Mouse (Mus musculus) embryo, embryonic 9.5 days (tissue): ENCODE results near the gene Lmna.

ENCODE experiments used
- DNase-seq: peaks from one replicate; pipeline ENCODE4 v3.0.0-alpha.2; 2017; ENCODE audit errors: extremely low spot score

Lmna gene

DNA sequence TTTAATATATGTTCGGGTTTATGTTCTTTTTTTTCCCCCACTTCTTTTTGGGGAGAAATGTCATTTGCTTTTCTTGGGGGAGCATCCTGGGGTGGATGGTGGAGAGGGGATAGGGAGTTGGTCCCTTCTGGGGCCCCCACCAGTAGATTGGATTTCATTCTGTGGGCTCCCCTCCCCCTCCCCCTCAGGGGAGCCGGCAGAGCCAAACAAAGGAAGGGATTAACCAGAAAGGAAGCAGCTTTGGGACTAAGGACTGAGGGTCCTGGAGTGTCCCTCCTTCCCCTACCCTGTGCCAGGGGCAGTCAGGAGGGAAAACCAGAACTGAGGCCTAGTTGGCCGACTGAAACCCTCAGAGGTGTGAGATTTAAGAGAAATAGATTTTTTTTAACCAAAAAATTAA, 29.6 kb upstream of the Lmna start:
- peak; percentile 54 for DNase-seq

DNA sequence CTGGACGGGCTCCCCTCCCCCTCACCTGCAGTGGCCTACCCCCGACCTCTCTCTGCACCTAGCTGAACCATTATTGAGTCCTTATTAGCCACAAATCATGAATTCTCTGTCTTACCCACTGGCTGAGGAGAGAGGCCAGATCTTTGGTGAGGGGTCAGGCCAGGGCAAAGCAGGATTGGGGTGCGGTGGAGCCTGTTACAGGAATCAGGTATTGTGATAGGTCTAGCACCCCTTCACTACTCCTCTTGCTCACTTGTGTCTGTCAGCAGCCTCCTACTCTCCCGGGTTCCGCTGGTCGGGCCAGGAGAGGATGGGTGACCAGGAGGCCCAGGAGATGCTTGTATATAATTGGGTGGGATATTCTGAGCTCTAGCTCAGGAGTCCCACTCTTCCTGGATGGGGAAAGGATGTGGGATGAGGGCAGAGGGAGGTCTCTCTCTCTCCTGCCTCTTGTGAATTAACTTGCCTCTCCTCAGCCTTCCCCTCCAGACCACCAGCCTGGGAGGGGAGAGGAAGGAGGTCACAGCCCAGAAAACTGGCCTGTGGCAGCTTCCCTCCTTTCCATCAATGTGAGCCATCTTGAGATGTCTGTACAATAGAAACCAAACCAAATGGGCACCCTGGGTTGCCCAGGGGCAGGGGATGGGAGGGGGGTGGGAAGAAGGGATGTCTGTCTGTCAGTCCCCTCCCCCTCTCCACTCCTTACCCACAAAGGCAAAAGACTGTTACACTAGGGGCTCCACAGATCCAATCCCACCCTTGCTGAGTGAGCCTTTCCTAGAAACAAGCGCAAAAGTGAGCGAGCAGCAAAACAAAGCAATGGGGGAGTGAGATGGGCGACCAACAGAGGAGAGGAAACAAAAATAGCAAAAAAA, 28.8 kb upstream of the Lmna start:
- peak; percentile 48 for DNase-seq

DNA sequence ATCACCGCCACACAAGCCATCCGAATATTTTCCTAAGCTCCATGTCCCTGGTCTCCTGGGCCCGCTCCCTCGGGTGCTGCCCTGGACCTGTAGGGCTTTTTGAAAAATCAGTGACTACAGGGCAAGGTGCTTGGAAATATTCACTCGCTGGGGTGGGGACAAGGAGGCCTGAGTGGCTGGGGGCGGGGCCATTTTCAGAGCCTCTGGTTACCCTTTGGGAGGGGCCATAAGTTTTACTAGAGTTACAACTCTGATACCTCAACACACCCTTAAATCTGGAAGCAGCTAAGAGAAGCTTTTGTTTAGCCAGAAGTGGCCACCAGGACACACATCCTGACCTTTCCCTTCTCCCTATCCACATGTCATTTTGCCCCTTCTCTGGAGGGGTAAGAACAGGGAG, 27.4 kb upstream of the Lmna start:
- no peak for DNase-seq

DNA sequence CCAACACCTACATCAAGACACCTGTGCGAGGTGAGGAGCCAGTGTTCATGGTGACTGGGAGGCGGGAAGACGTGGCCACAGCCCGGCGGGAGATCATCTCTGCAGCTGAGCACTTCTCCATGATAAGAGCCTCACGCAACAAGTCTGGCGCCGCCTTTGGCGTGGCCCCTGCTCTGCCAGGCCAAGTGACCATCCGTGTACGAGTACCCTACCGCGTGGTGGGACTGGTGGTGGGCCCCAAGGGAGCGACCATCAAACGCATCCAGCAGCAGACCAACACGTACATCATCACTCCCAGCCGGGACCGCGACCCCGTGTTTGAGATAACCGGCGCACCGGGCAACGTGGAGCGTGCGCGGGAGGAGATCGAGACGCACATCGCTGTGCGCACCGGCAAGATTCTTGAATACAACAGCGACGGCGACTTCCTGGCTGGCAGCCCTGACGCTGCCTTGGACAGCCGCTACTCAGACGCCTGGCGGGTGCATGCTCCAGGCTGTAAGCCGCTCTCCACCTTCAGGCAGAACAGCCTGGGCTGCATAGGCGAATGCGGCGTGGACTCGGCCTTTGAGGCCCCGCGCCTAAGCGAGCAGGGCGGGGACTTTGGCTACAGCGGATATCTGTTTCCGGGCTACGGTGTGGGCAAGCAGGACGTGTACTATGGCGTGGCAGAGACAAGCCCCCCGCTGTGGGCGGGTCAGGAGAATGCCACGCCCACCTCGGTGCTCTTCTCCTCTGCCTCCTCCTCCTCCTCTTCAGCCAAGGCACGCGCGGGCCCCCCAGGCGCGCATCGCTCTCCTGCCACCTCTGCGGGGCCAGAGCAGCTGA, 26.6 kb upstream of the Lmna start:
- peak; percentile 79 for DNase-seq

DNA sequence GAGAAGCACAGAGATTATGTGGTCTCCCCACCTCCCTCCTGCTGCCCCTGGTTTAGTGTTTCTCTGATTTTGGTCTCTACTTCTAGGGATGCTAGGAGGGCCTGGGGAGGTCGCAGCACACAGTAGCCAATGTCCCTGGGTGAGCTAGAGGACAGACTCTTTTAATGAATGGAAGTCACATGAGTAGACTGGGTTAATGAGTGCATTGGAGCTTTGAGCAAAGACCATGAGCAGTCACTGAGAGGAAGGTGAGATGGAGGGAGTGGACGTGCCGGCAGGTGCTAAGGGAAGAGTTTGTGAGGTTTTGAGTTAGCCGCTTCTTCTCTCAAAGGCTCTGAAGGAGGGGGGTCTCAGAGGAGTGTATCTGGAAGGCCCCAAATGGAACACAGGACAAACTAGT, 25.8 kb upstream of the Lmna start:
- DNase-seq: no peak

DNA sequence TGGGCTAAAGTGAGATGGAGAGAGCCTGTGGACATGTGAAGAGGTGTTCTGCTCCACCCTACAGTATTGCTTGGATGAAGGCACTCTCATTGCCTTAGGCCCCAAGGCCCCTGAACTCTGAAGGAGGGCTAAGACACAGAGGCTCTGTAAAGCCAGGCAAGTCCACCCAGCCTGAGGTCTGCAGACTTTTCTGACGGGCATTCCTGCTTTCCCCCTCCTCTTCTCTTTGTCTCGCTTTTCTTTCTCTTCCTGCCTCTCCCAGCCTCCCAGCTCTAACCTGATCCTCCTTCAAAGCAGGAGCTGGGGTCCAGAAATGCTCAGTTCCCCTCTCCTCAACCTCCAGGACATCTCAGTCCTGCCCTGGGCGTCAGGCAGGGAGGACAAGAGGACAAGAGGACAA, 25.2 kb upstream of the Lmna start:
- no peak for DNase-seq

DNA sequence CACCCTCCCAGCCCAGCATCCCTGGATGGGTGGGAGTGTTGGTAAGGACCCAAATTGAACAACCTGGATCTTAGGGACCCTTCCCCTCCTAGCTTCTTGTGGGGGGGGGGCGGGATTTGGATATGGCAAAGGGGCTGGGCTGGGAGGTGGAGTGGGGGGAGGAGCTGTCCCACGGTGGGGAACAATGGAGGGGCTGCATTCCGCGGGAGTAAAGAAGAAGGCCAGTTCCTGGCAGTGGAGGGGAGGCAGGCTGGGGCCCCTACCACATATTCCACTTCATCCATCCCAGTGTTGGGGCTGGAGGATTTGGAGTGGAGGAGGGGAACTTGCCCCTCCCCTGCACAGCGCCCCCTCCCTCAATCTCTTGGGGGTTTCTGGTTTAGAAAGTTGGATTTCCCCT, 23.9 kb upstream of the Lmna start:
- DNase-seq: no peak

DNA sequence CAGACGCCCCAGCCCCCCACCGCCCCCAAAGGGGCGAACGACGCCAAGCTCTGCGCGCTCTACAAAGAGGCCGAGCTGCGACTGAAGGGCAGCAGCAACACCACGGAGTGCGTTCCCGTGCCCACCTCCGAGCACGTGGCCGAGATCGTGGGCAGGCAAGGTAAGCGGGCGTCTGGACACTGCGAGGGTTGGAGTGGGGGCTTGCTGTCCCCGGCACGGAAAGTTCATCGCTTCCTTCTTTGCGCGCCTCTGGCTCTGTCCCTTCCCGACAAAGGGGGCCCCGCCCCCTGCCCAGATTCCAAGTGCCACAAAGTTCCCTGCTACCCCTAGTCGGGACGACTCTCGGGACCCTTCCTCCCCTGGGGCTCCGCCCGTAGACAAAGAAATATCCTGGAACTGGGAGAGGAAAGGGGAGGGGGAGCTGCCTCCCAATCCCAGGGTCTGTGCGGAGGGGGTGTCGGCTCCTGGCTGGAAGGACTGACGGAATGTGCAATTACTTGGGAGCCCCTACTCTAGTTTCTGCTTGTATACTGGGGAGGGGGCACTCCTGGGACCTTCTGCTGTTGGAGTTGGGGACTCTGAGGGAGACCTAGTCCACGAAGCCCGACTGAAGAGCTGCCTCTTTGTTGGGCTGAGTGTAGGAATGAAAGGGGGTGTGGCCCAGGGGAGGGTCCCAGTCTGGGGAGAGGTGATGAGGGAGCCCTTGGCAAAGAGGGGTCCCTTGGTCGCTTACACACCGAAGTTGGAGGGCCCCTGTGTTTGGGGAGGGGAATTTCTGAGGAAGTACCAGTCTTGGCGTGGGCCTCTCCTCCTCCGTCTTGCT, 23.1 kb upstream of the Lmna start:
- DNase-seq: peak; percentile 81

DNA sequence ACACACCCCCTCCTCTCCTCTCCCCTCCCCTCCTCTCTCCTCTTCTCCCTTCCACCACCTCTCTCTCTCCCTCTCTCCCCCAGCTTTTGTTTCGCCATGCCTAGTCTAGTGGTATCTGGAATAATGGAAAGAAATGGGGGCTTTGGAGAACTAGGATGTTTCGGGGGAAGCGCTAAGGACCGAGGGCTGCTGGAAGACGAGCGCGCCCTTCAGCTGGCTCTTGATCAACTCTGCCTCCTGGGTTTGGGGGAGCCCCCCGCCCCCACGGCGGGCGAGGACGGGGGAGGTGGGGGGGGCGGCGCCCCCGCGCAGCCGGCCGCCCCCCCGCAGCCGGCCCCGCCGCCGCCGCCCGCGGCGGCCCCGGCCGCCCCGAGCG, 22.5 kb upstream of the Lmna start, which contains the start of gene Mex3a:
Gene Mex3a, plus strand, starts transcription at position 97 of the 376 bp plus-strand sequence.
- no peak for DNase-seq

DNA sequence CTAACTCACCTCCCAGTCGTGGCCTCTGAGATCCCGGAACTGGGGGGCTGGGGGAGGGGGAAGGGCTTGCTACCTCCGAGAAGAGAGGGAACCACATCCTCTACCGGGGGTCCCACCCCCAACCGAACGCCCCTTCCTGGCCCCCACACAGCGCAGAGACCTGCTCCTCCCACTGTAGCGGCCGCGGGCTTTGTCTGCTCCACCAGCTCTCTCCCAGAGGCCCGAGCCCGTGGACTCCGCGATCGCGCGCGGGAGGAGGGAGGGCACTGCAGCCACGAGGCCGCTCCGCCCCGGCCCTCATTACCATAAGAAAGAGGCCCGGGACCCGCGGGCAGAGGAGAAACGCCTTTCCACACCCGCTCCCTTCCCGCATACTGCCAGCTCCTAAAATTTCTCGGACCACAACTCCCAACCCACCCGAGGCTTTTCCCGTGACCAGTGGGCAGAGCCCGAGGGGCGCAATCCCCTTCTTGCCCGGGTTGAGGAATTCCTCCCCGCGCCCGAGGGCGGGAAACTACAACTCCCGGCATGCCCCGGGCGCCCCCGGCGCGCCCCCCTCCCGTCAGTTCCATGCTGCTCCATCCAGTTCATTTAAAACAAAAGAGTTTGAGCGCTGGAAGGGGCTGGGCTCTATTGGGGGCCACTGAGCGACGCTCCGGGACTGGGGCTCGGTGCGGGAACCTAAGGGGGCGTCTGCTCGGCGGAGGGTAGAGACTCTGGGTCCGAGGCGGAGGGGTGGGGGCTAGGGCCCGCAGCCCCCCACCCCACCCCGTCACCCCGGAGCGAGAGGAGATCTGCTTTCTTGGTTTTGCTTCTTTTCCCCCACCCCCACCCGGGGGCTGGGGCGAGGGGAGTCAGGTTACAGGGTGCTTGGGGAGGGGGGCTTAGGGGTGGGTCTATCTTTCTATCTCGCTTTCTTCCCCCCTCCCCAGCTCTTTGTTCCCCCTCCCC, 21.9 kb upstream of the Lmna start:
- peak; percentile 96 for DNase-seq

DNA sequence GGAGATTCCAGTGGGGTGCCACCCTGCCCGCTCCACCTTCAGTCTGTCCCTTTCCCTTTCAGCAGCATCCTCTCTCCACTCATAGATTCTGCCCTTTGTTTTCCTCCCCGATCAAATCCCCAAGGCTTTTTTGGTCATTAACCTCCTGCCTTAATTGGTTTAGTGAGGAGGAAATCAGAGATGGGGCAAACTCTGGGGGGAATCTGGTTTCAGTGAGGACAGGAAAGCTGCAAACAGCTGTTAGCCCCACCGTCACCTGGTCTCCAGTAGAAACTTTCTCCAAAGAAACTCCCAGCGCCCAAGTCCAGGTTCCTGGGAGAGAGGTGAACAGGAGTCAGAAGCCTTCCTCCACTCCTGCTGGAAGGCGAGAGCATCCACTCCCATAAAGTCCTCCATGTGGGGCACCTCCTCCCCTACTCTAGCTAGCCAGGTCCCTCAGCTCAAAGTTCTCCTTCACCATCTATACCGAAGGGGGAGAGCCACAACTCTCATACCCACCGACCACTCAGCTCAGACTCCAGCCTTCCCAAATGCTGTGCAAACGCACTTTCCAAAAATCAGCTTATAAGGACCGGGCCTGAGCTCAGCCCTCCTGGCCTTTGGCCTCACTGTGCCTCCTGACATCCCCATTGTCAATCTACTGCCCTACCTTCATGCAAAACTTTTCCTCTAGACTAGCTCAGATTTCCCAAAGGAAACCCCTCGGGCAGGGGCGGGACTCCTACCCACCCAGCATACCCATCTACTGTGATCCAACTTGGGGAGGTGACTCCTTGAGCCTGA, 20.5 kb upstream of the Lmna start:
- no peak for DNase-seq

DNA sequence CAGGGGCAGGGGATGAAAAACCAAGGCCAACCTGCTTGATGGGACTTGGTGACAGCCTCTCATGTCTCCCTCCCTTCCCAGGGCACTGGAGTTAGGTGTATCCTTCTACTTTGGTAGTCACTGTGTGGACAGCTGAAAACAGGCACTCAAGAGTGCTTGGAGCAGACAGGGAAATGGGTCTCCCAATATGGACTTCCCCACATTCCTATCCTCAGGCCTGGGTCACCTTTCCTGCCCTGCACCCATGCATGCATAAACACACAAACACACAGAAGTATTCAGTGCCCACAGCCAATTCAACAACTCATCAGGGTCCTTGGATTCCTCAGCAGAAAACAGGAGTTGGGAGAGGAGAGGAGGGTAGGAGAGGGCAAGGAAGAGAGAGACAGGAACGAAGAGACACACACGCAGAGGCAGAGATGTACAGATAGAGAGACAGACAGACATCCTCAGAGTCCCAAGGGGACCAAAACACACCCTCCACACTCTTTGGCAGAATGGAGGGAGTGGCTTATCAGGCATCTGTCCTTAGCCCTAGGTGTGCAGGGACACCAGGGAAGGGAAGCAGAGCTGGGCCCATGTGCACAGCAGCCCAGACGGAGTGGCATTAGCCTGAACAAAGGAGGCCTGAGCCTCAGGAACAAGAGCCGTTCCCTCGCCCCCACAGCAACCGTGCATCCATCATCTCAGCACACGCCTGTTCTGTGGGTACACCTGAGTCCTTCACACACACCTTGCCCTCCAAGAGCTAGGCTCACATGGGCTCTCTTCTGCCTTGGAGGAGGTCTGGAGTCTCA, 19.6 kb upstream of the Lmna start:
- no peak for DNase-seq

DNA sequence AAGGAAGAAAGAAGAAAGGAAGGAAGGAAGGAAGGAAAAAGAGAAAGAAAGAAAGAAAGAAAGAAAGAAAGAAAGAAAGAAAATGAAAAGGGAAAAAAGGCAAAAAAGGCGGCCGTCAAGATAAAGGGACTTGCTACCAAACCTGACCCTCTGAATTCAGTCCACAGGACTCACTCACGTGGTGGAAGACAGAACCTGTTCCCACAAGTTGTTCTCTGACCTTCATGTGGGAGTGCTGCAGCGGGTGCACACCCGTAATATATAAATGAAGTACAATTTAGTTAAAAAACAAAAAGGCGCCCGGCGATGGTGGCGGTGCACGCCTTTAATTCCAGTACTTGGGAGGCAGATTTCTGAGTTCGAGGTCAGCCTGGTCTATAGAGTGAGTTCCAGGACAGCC, 18.9 kb upstream of the Lmna start:
- DNase-seq: no peak

DNA sequence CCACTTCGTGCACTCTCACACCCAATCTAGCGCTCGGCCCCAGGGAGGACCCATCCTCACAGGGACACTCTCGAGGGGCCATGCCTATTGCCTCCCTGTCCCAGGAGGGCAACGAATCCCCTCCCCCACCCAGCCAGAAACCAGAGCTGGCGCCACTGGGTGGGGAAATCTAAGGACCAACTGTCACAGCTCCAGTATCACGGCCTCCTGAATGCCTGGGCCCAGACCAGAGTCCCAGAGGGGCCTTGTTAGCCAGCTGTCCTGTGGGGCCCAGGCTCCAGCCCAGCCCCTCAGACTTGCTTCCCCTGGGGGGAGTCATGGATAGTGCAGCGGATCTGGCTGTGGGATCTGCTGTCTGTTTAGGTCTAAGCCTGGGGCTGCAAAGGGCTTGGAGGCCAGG, 17.8 kb upstream of the Lmna start:
- no peak for DNase-seq

DNA sequence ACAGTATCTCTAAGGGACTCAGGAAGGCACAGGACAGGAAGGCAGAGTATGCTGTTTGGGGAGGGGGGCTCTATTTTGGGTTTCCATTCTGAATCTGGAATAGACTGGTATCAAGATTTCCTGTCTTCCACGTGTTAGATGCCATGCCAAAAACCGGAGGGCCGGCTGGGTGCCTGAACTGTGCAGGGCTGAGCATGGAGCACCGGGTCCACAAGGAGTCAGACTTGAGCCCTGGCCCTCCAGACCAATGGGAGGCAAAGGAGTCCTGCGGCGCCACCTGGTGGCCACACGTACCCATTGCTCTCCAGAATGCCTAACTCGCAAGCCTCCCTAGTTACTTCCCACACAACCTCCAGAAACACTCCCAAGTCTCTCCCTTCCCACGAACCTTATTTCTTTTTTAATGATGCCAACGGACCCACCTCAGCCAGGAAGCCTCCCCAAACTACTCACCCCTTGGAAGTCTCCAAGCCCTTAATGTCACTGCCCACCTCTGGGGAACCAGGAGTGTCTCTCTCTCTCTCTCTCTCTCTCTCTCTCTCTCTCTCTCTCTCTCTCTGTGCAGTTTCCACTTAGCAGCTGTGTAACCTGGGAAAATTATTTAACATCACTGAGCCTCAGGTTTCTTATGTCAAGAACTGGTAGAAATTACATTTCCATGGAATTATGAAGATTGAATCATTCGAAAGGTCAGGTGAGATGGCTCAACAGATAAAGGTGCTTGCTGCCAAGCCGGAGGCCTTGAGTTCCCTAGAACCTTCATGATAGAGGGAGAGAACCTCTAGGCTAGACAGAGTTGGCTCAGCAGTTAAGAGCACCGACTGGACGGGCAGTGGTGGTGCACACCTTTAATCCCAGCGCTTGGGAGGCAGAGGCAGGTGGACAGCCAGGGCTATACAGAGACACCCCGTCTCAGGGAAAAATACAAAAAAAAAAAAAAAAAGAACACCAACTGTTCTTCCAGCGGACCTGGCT, 16.7 kb upstream of the Lmna start:
- DNase-seq: peak; percentile 88

DNA sequence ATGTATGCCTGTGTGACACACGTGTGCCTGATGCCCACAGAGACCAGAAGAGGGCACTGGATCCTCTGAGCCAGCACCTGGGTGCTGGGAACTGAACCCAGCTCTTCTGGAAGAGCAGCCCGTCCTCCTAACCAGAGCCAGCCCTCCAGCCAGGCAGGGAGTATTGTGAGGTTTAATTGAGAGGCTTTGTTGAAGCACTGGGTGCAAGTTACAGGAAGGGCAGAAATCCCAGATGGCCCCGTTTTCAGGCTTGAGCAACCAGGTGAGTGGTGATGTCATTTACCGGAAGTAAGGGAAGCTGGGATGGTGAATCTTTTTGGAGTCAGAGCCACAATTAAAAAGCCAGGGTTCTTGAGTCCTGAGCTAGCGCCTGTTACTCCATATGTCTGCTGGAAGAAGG, 15.3 kb upstream of the Lmna start:
- DNase-seq: no peak

DNA sequence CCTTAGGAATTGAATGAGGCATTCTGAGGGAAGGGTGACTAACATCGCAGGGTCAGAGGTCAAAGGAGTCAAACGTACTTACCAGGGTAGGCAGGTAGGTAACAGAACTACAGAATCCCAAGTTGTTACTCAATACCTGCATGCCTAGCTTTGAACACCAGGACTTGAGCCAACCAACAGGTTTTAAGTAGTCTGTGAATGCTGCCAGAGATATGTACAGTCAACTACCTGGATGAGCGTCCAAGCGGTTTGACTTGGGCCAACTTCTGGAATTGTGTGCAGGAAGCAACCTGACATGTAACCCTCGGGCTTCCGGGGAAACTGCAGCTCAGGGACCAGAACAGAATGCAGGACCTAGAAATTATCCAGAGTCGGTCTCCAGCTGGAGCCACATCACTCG, 13.3 kb upstream of the Lmna start:
- no peak for DNase-seq

DNA sequence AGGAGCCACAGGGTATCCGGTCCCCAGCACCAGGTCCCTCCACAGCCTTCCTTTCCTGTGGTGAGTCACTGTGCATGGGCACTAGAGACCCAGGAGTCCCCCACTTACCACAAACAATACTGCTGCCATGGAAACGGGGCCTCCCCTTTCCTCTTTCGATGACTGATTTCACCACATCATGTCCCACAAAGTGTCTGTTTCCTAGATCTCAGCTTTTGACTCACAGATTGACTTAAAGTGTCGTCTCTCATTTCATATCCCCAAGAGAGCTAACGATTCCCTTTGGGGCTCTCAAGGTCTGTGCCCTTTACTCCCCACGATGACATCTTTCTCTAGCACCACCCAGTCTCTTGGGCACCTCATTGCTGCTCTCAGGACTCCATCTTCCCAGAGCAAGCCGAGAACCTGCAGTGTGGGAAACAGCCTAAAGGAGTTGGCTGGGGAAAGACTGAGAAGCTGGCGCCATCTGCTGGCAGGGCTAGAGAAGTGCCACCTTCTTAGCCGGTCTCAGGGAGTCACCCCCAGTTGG, 12.1 kb upstream of the Lmna start:
- peak; percentile 76 for DNase-seq
